Mouse (Mus musculus): ENCODE results near the gene Ddx47.

Gene Ddx47

DNA sequence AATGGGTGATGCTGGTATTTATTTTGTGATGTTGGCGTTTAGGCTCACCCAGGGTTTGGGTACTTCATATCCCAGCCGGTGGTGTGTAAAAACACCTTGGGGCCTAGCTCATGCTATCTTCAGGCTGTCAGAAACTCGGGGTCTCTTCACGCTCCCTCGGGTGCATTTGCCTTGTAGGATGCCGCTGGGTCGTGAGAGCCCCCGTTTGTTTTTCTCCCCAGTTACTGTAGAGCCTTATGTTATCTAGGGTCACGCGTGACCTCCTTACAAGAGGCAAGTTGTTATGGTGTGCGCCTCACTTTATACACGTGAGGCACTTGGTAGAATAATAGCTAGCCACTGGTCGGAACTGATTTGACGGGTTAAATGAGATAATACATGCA lies 313 bp downstream of the Ddx47 start:
- DNase-seq (ENCODE audit: low spot score): no peak

DNA sequence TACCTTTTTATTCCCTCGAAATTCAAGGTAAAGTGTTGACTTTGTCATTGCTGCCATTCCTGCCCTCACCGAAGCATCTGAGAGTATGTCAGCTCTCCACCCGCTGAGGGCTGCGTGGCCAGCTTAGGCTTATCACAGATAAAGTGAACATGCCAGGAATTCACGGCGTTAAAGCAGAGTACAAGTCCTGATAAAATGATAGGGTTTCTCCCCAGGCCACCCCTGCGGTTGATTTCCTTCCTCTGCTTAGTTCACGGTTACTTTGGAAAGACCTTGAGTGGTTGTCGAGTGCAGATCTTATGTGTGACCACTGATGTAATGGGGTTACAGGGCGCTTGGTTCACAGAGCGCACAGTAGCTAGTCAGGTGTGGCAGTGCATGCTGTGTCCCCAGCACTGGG lies 5.8 kb downstream of the Ddx47 start:
- no peak for DNase-seq (ENCODE audit: low spot score)

DNA sequence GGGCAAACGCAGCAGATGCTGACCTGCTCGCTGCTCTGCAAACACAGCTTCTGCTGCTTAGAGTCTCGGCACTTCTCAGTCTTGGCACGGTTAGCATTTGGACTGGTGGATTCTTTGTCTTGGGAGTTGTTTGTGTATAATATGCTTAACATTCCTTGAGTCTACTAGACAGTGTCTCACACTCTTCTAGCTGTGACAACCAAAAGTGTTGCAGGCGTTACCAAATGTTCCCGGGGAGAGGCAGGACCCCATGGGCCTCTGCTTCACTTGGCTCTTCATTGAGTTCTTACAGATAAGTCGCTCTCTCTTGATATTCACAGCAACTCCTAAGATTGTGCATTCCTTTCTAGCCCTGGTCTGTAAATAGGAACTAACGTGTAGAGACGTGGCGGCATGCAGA lies 8.2 kb downstream of the Ddx47 start:
- no peak for DNase-seq (ENCODE audit: low spot score)

DNA sequence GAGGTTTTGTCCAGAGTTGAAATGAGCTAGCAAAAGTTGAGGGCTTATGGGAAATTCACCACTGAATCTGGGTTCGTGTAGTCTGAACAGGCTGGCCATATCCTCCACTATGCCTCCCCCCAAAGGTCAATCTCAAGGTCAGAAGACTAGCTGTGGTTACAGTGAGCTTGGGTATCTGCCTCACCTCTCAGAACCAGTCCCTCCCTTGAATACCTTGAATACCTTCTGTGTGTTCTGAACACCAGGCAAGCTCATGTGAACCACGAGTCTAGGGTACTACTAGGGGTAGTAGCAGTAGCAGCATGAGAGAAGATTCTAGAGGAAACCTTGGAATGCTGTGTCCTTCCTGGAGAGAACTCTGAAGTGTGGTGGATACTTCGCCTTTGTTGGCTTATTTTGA lies 10.2 kb downstream of the Ddx47 start:
- no peak for DNase-seq (ENCODE audit: low spot score)

DNA sequence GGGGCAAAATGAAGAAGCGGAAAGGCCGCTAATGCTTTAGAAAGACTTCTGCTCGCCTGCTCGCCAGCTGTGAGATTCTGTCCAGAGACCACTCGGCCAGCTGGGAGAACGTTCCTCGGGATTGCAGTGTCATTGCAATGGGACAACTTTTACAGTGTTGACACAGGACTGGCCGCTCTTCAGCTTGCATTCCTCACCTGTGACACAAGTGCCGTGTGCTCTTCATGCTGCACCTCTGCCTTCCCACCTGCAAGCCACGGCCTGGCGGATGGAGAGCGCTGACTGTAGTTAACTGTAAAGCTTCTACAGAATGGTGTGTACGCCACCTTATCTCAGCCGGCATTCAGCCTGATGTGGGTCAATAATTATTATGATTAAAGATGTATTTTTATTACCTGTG lies 12.0 kb downstream of the Ddx47 start:
- DNase-seq (ENCODE audit: low spot score): no peak

DNA sequence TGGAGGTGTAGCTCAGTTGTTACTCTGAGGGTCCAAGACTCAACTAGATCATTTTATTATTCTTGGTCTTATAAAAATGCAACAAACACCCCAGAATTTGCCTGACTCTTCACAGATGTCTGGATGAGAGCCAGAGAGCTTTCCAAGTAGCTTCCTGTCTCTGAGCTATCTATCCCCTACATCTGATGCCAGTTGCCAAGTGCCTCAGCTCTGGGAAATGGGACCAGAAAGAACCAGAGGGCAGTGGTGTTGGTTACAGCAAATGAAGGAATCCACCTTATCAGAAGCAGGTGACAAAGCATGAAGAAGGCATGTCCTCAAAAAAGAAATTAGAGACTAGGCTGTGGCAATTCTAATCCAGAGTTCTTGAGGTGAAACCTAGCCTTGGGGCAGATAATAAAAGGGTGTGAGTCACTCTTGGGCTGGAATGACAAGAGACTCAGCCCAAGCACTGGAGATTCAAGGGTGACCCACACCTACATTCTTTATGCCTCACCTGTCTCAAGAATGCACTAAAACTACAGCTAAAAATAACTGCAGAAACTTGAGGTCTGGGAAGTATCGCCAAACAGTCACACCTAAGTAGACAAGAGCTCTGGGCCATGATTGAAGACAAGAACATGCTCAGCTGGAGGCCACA lies 13.5 kb downstream of the Ddx47 start:
- DNase-seq (ENCODE audit: low spot score): no peak

DNA sequence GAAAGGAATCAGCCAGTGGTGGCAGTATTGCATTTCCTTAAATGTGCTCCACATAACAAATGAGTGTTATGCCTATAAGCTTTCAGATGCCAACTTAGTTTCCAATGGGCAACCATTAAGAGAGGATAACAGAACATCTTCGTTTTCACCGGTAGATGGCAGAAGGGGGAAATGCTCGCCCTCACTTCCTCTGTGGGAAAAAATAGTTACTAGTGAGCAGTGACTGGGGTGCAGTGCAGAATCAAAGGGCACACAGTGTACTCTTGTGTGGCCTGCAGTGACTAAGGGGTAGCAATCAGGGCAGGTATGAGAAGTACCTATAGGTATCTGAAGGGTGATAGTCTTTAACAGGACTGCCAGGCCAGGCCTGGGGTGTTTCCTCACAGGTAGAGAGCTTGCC lies 14.8 kb downstream of the Ddx47 start:
- peak; percentile 55 for DNase-seq (ENCODE audit: low spot score)

DNA sequence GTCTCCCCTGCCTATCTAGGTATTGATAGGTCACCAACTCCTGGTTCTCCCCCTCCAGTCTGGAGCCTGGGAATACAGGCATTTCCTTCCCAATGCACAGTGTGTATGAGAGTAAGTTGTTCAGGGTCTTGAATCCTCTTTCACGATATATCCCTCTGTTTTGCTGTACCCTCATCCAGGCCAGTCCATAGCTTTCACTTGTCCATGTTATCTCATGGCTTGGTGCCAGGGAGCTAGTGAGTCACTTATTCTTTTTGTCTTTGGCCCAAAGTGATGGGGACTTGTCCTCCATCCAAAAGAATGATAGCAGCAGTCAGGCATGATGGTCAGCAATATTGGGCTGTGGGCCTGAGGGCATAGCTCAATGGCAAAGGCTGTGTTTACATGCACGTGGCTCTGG lies 15.3 kb downstream of the Ddx47 start:
- no peak for DNase-seq (ENCODE audit: low spot score)

DNA sequence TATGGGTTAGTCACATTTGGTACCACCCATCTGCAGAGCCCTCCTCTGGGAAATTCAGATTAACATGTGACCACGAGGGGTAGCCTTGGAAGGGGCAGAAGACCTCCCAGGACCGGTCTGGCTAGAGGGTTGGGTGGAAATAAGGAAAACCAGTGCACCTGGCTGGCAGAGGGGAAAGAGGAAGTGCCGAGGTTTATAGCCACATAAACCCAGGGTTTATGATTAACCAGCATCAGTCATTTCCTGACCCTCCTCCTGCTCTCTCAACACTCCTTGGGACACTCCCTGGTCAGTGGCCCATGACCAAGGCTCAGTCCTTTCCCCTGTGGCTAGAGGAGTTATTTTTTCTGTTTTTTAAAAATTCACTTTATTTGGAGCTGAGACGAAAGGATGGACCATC lies 17.8 kb downstream of the Ddx47 start:
- DNase-seq (ENCODE audit: low spot score): no peak

DNA sequence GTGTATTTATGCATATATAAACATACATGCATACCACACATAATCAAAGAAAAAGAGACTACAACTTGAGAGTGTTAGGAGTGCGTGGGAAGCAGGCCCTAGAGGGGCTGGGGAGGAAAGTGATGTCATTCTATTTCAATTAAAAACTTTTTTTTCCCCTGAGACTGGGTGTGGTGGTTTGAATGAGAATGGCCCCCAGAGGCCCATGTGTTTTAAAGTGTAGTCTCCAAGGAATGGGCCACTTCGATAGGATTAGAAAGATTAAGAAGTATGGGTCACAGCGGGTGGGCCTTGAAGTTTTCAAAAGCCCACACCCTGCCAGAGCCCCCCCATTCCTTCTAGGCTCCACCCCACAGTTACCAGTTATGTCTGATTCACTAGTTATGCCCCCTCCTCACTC lies 27.3 kb downstream of the Ddx47 start:
- no peak for DNase-seq (ENCODE audit: low spot score)

DNA sequence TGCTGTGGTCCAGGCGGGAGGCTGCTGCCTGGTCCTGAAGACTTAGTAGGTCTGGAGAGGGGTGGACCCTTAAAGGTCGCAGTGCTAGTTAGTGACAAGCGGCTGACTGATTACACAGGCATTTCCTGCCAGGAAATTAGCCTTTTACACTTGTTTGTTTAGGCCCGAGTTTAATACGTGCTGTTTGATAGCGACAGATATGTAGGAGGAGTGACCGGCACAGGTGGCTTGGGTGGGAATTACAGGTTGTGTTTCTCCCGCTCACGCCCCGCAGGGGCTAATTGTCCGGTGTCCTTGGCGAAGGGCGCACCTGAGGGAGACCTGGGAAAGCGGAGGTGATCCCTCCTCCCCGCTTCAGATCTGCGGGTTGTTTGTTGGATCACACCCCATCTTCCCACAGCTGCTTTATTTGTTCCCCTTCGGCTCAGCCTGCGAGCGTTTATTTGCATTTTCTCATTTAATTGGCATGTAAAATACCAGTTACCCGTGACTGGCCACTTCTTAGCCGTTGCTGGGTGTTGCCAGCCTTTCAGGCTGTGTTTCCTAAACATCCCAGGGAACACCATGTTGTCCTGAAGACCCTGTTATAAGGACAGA lies 29.0 kb downstream of the Ddx47 start:
- no peak for DNase-seq (ENCODE audit: low spot score)

DNA sequence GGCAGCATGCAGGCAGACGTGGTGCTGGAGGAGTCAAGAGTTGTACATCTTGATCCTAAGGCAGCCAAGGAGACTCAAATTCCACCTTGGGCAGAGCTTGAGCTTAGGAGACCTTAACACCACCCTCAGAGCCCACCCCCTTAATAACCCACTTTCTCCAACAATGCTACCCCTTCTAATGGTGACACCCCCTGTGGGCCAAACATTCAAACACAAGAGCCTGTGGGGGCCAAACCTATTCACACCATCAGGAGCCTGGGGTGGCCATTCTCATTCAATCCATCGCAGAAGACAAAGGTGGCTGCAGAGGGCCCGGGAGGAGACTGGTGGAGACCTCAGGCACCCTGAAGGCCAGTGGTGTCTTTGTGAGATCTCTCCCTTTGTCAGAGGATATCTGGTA lies 30.5 kb downstream of the Ddx47 start:
- no peak for DNase-seq (ENCODE audit: low spot score)

DNA sequence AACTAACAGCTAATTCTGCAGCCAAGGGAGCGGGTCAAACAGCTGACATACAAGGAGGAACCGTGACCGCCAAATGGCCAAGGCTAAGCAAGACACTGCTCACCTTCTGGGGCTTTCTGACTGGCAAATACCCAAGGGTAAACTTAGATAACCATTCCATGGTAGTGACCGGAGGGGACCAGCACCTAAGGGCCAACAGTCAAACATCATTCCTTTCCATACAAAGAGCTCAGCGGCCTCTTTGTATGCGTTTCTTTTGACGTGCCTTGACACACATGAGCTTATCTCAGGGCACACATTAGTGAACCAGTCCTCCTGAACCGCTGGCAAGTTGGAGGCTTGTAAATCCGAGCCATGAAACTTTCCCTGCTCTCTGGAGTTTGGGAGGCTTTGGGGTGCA lies 35.9 kb downstream of the Ddx47 start:
- DNase-seq (ENCODE audit: low spot score): no peak

DNA sequence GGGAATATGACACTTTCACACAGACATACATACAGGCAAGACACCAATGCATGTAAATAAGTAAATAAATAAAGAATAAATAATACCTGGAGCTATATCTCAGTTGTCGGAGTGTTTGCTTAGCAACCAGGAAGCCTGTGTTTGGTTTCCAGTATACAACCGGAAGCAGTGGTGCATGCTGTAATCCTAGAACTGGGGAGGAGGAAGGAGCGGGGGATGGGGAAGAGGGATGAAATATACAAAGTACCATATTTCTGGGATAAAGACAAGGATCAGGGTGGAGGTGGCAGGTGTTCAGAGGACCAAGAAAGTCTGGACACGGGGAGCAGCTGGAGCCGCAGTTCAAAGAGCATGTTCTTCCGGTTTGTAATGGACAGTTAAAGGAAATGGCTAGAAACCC lies 37.1 kb downstream of the Ddx47 start:
- no peak for DNase-seq (ENCODE audit: low spot score)

DNA sequence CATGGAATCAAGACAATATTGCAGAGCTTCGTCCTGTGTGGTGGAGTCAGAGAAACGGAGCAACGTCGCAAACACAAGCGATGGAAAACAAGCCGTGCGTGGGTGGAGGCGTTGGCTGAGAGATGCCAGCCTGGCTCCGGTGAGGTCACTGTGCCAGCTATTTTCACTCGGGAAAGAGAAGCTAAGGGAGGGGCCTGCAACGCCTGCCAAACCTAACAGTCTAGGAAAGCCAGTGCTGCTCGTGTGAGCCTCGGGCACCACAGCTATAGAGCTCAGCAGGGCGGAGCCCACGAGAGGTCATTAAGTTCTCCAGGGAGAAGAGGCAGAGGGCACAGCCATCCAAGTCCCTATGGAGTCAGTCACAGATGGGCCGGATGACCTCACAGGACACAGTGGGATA lies 37.5 kb downstream of the Ddx47 start:
- DNase-seq (ENCODE audit: low spot score): no peak

DNA sequence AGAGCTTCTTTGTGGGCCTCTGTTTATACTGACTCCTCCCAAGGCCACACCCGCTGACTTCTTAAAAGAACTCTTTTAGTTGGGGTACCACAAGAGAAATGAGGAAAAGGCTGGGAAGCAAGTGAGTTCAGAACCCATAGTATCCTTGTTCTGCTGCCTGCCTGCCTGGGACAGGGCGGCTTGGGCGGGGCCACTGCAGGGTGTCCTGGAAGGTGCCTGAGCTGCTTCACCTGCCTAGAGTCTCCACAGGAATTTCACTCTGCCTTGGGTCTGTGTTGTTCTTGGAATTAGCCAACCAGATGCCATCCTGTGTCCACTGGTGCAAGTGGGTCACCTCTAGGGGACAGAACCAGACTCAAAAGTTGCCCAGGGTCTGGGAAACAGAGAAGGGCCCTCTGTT lies 42.4 kb downstream of the Ddx47 start:
- DNase-seq (ENCODE audit: low spot score): no peak

DNA sequence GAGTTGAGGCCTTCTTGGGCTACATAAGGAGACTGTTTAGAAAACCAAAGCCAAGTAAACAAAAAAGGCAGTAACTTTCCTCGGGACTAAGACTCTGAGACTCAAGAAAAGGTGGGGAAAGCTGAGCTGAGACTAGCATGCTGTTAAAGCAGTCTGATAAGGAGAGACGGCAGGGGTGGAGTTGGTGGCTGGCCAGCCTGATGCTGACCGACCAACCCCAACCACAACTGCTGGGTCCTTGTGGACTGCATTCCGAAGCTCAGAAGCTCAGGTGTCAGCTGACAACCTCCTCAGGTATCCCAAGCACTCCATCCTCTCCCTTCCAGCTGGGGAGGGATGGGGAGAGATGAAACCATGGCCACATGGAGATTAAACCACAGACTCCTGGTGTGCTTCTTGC lies 44.5 kb downstream of the Ddx47 start:
- no peak for DNase-seq (ENCODE audit: low spot score)

DNA sequence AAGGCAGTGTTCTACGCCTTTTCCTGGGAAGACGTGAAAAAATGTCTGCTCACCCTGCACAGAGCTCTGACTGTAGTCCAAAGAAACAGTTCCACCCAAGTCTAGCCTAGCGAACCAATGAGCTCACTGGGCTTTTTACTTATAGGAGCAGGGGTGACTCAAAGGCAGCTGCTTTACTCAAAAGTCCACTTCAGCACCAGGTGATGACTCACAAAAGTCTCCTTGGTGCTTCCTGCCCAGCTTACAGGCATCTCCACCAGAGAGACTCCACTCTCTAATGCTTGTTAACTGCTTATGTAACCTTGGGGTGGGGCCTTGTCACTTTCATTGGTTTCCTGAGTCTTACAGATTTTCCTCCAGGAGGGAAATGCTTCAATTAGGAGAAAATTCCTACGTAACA lies 49.3 kb downstream of the Ddx47 start:
- DNase-seq (ENCODE audit: low spot score): no peak

DNA sequence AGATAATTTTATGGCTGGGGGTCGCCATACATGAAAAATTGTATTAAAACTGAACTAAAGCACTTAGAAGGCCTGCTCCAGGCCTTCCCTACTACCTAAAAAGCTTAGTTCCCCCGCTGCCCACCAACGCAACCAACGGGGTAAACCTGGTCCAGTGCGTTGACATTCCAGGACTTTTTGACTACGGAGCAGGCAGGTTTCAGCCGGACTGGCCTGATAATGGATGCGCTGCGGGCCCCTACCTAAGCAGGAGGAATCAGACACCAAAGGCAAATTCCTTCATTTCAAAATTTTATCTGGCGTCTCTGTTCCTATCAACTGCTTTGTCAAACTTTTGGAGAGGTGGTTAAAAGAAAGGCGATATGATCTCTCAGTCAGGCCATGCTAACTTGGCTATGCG lies 53.2 kb downstream of the Ddx47 start:
- DNase-seq (ENCODE audit: low spot score): no peak

DNA sequence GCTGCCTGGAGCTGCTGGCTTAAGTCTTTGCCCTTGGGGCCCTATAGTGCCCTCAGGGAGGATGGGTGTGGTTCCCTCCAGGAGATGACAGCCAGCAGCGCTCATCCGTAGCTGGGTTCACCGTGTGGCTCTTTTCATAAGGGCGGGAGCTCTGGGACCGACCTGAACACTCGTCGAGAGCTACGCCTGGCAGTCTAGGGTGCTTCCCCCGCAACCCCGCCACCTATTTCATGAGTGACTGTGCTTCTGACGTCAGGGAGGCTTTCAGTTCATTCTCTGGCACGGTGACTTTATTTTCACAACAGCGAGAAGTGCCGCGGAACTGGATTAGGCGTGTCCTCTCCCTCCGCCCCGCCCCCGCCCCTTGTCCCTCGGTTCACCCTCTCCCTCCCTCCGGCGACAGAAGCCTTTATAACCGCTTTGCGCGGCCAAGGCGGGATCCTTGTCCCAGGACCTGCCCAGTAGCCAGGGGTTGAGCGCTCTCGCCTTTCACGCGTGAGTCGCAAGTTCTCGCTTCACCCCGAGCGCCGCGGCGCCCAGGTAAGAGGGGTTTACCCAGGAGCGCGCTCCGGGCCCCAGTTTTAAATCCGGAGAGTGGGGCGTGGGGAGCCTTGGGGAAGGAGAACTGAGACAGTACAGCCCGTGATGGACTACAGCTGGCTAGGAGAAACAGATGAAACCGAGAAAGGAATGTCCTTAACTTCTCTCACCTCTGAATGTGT lies 54.0 kb downstream of the Ddx47 start, which contains the start of gene Gprc5a:
Gene Gprc5a, plus strand, starts transcription at position 416 of the 722 bp plus-strand sequence.
- DNase-seq (ENCODE audit: low spot score): peak; percentile 61

DNA sequence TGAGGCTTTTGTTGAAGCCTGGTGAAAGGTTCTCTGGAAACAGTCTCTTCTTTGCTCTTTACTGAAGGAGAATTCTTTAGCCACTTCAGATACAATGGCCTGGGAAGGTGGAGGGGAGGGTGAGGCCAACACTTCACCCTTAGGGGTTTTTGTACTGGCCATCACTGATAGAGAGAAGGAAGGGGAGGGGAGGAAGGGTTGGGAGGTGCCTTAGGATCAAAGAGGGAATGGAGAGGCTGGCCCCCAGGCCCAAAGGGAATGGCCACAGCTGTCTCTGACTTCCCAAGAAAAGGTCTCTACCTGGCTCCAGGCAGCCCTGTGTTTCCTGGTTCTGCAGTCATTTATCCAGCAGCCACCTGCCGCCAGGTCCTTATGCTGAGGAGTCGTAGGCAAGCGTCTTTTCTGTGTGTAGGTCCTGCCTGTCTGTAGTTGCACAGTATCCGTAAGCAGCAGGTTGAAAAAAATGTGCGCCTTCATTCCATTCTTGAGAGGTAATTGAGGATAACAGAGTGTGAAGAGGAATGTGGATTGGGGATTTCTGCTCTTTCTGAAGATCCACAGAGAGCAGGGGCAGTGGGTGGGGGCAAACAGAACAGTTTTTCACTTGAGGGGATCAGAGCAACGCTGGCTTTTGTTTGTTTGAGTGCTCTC lies 55.5 kb downstream of the Ddx47 start:
- DNase-seq (ENCODE audit: low spot score): no peak

DNA sequence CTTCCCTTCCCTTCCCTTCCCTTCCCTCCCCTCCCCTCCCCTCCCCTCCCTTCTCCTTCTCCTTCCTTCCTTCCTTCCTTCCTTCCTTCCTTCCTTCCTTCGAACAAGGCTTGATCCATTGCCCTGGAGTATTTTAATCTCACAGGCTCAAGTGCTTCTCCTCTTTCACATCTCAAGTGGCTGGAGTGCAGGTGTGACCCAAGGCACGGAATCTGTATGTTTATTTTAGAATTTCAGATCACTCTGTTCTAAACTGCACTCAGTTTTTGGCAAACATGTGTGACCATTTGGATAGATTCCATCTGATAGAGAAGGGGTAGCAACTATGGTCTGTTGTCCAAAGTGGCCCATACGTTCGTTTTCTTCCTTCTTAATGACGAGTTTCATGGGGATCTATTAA lies 56.8 kb downstream of the Ddx47 start:
- DNase-seq (ENCODE audit: low spot score): no peak

DNA sequence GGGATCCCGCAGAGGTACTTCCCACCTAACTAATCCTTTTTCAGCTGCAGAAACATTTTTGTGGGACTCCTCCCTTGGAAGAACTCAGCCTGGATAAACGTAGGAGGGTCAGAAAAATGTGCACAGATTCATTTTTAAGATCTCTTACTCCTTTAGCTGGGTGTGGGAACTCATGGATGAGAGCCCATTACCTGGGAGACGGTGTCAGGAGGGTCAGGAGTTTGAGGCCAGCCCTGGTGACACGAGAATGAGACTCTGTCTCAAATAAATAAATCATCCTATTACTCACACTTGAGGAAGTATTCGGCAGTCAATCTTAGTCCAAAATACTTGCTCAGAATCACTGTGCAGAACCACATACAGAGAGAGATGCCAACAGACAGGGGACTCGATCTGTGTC lies 58.4 kb downstream of the Ddx47 start:
- no peak for DNase-seq (ENCODE audit: low spot score)
